Mouse (Mus musculus): ENCODE measurements around the gene Ngp. TPM values are rescaled to one million over a fixed set of nuclear protein-coding genes. Genes with fewer than 3 reads are reported as not detected.

Ngp gene
- polyA plus RNA-seq, 1 experiment = 0.15 TPM

- Histone ChIP-seq H3K36me3 (ENCODE audit: control insufficient read depth) (no peaks in the 10 kb centered on the region), H3K27me3 (ENCODE audit: control insufficient read depth) (no peaks in the 10 kb centered on the region), H3K4me3 (replicated peaks) (no peak overlapping the region), H3K4me1 (ENCODE audit: control insufficient read depth) (peaks cover 18% of the 10 kb centered on the region), H3K9me3 (ENCODE audit: control insufficient read depth, low read length) (no peaks in the 10 kb centered on the region)
- TF ChIP-seq TAL1 (IDR thresholded peaks at IDR 0.05; ENCODE audit: low read length) (no peak), GATA1 (IDR thresholded peaks at IDR 0.05; ENCODE audit: low read length) (no peak)
These were observed 46.6 kb downstream of the Ngp start for GRCm38 (mm10) chr9:110466179-110466578.

Other genes starting within 250 kb of the Ngp start
- gene Cspg5, start 176.0 kb upstream of the Ngp start, polyA plus RNA-seq (2012) = 0.01 and 0.05 TPM in 2 replicates
- gene Elp6, start 114.6 kb upstream of the Ngp start, polyA plus RNA-seq (2012) = 0.34 and 0.40 TPM in 2 replicates
- gene Scap, start 86.5 kb upstream of the Ngp start, polyA plus RNA-seq (2012) = 1.5 and 1.7 TPM in 2 replicates
- 3.0 and 4.2 TPM in 2 replicates for gene Ptpn23, start 11.5 kb upstream of the Ngp start, polyA plus RNA-seq (2012)
- 0.20 and 0.41 TPM in 2 replicates for gene Klhl18, start 56.9 kb downstream of the Ngp start, polyA plus RNA-seq (2012)
- 0.01 TPM in 1 of 2 replicates, not detected in the other for gene Kif9, start 57.2 kb downstream of the Ngp start, polyA plus RNA-seq (2012)
- 1.1 and 3.0 TPM in 2 replicates for gene Setd2, start 112.8 kb downstream of the Ngp start, polyA plus RNA-seq (2012)
- gene Nradd, start 204.7 kb downstream of the Ngp start, polyA plus RNA-seq (2012) = 0.05 TPM in 1 of 2 replicates, not detected in the other
- gene Nbeal2, start 234.4 kb downstream of the Ngp start, polyA plus RNA-seq (2012) = 0.26 and 0.65 TPM in 2 replicates
- gene Ccdc12, start 236.8 kb downstream of the Ngp start, polyA plus RNA-seq (2012) = 21.3 and 25.9 TPM in 2 replicates